Mouse (Mus musculus) hindbrain, embryonic 10.5 days (tissue): ENCODE data around the gene Inca1. TPM values are rescaled to one million over a fixed set of nuclear protein-coding genes. Genes with fewer than 3 reads are reported as not detected.

Source experiments
- DNase-seq: peaks from one replicate; pipeline ENCODE4 v3.0.0-alpha.2; 2017; ENCODE audit warnings: low spot score
- H3K27ac ChIP-seq: fragments of 300-500 bp; sonication (generic); 2 replicates; pipeline ENCODE4 v1.5.1; 2016; ENCODE audit warnings: mild to moderate bottlenecking, moderate library complexity
- H3K27me3 ChIP-seq: fragments of 300-500 bp; sonication (generic); 2 replicates; pipeline ENCODE4 v1.6.1; 2016; ENCODE audit warnings: mild to moderate bottlenecking; ENCODE audit not compliant: poor library complexity, insufficient read depth, severe bottlenecking
- H3K36me3 ChIP-seq: fragments of 300-500 bp; sonication (generic); 2 replicates; pipeline ENCODE4 v1.6.1; 2016; ENCODE audit warnings: mild to moderate bottlenecking, moderate library complexity
- H3K4me1 ChIP-seq: fragments of 300-500 bp; sonication (generic); replicated peaks from 2 replicates; pipeline ENCODE4 v1.6.1; 2016; ENCODE audit warnings: mild to moderate bottlenecking
- H3K4me3 ChIP-seq: fragments of 300-500 bp; sonication (generic); 2 replicates; pipeline ENCODE4 v1.5.1; 2016; ENCODE audit warnings: mild to moderate bottlenecking, moderate library complexity
- H3K9me3 ChIP-seq: fragments of 300-500 bp; sonication (generic); 2 replicates; pipeline ENCODE4 v1.6.1; 2016; ENCODE audit warnings: mild to moderate bottlenecking, moderate library complexity
- WGBS: fragments of 180-500 bp; shearing (Covaris S2); methylation state at CpG from one replicate; pipeline ENCODE4 v1.1.7; 2016; 5-methylcytosine and 5-hydroxymethylcytosine counted together
- polyA plus RNA-seq: library from polyadenylated mRNA; unstranded; fragments of >200 nt; fragmentation: Nextera tagmentation; extraction: Ambion mirVana; gene quantifications from 2 replicates; pipeline ENCODE4 v1.2.1, GENCODE M21; 2016

Gene Inca1
- polyA plus RNA-seq, 1 experiment from 2014 or later: 0.90 TPM

DNA sequence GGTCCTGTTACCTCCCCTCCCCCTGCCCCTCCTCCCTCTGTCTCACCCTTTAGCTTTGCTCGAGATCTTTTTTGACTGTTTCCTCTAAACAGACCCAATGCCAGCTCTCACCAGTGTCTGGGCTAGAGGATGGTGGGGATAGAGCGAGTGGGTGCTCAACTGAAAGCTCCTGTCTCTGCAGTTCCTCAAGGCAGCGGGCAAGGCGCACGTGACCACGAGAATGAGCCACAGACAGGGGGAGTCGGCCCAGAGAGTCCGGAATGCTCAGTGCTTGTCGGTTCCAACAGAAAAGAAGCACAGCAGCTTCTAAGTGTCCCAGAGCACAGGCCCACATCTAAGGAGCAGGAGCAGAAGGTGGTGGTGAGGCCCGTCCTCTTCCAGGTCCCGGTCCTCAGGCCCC lies 25.5 kb downstream of the Inca1 start:
- peaks cover 63% of the 10 kb centered on the region for H3K36me3 ChIP-seq
- H3K4me3 ChIP-seq: no peak overlapping the region
- no peaks in the 10 kb centered on the region for H3K27me3 ChIP-seq
- DNase-seq: no peak
- peaks cover 37% of the 10 kb centered on the region for H3K4me1 ChIP-seq
- no peaks in the 10 kb centered on the region for H3K9me3 ChIP-seq
- H3K27ac ChIP-seq: 0 out of 2 replicates have a peak overlapping the region, but pooled peaks have one; percentile 30
- 65% methylated on average over 11 of the region's 11 CpGs for WGBS

GRCm38 (mm10) chr11:70674014-70674413 lies 25.9 kb downstream of the Inca1 start:
- 55% methylated on average over 6 of the region's 6 CpGs for WGBS
- Histone ChIP-seq H3K27me3 (no peaks in the 10 kb centered on the region), H3K4me3 (no peak overlapping the region), H3K9me3 (no peaks in the 10 kb centered on the region), H3K4me1 (peaks cover 38% of the 10 kb centered on the region), H3K36me3 (peaks cover 58% of the 10 kb centered on the region), H3K27ac (peak overlapping the region; percentile 30; the same call in 1 of the 2 replicates)
- DNase-seq: no peak

GRCm38 (mm10) chr11:70671333-70672047 lies 28.5 kb downstream of the Inca1 start:
- WGBS: 83% methylated on average over 16 of the region's 16 CpGs
- no peaks in the 10 kb centered on the region for H3K9me3 ChIP-seq
- DNase-seq: no peak

DNA sequence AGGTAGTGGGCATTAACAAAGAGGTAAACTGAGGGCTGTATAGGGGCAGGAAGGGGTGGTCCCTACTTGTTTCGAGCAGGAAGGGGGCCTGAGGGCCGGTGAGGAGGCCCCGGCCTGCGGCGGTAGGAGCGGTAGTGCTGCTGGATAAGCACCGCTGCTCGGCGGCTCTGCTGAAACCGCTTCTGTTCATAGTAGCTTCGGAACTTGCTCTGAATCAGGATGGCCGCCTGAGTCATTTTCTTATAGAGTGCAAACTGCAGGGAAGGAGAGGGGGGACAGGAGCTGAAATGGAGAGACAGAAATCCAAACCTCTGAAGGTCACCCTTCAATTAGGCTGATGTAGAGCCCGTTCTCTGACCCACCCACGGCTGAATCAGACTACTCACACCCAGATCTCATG lies 29.5 kb downstream of the Inca1 start:
- peak overlapping the region; percentile 80 for H3K4me3 ChIP-seq
- no peaks in the 10 kb centered on the region for H3K27me3 ChIP-seq
- peaks cover 43% of the 10 kb centered on the region for H3K4me1 ChIP-seq
- H3K36me3 ChIP-seq: peaks cover 56% of the 10 kb centered on the region
- no peaks in the 10 kb centered on the region for H3K9me3 ChIP-seq
- no peak for DNase-seq
- WGBS: 47% methylated on average over 14 of the region's 14 CpGs
- peak overlapping the region; percentile 96 for H3K27ac ChIP-seq

More at GRCm38 (mm10) chr11:70671333-70672047, 28.5 kb downstream of the Inca1 start:
- Histone ChIP-seq H3K27ac (no peak overlapping the region), H3K36me3 (peaks cover 58% of the 10 kb centered on the region), H3K27me3 (no peaks in the 10 kb centered on the region), H3K4me3 (peak overlapping the region; percentile 80; the same call in 1 of the 2 replicates), H3K4me1 (peaks cover 43% of the 10 kb centered on the region)

- peaks cover 57% of the 10 kb centered on the region for H3K36me3 ChIP-seq
- under 1% methylated on average over 31 of the region's 31 CpGs for WGBS
- H3K27me3 ChIP-seq: no peaks in the 10 kb centered on the region
- H3K9me3 ChIP-seq: no peaks in the 10 kb centered on the region
- peak; percentile 83 for DNase-seq
- peaks cover 43% of the 10 kb centered on the region for H3K4me1 ChIP-seq
- peak overlapping the region; percentile 96 for H3K27ac ChIP-seq
- peak overlapping the region; percentile 80 for H3K4me3 ChIP-seq
Observed at GRCm38 (mm10) chr11:70669582-70670345, 30.2 kb downstream of the Inca1 start.

DNA sequence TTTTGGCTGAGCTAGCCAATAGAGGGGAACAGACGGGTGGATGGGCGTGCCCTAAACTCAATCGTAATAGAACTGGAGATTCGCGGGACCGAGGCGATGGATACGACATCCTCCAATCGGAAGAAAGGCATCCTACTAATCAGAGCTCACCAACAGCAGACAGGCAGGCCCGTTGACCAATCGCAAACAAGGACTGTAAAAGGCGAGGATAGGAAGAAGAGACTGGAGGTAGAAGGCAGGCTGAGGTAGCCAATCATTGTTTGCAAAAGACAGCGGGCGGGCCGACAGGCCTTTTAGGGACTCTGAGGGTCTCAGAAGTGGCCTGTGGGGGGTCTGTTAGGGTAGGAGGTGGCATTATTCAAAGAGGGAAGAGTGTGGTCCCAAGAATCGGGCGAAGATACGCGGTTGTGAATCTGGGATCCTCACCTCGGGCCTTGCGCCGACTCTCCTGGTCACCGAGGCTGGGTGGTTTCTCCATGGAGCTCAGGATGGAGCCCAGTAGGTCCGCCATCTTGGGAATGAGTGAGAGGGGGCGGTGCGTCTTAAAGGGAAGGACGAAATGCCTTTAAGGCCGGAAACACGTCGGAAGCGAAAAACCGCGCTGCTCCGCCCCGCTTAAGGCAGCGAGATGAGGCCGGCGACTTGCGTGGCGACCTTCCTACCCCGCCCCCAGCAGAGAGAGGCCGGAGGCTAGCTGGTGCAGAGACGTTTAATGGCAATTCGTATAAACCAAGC lies 31.0 kb downstream of the Inca1 start, which contains the start of gene Spag7:
Spag7 (minus strand) TSS at position 646 of the 735 bp plus-strand sequence.
- Histone ChIP-seq H3K27me3 (no peaks in the 10 kb centered on the region), H3K9me3 (no peaks in the 10 kb centered on the region), H3K4me3 (peak within 1 kb of the TSS; percentile 80), H3K27ac (peak within 1 kb of the TSS; percentile 96), H3K36me3 (peaks cover 58% of the 10 kb centered on the region), H3K4me1 (peaks cover 42% of the 10 kb centered on the region)
- peak; percentile 96 for DNase-seq
- under 1% methylated on average over 44 of the region's 44 CpGs for WGBS

DNA sequence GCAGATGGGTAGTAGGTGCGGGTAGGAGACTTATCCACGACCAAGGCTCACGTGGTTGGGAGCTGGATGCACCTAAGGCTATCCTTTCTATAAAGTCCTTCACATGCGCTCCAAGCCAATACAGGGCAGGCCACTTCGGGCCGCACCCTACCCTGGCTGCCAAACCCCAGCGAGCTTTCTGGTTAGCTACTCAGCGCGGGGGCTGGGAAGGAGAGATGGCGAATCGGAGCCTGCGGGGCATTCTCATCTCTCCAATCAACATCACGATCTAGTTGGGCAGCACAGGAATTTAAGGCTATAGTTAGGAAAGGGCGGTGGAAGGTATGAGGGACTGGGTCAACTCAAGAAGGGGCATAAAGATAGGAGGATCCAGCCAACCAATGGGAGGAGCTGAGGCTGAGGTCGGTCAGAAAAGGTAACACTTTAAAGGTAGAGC lies 31.6 kb downstream of the Inca1 start:
- under 1% methylated on average over 15 of the region's 15 CpGs for WGBS
- peak overlapping the region; percentile 96 for H3K27ac ChIP-seq
- no peak for DNase-seq
- H3K36me3 ChIP-seq: peaks cover 60% of the 10 kb centered on the region
- H3K27me3 ChIP-seq: no peaks in the 10 kb centered on the region
- H3K4me1 ChIP-seq: peaks cover 39% of the 10 kb centered on the region
- peak overlapping the region; percentile 80 for H3K4me3 ChIP-seq
- H3K9me3 ChIP-seq: no peaks in the 10 kb centered on the region

- WGBS: 77% methylated on average over 14 of the region's 14 CpGs
- no peak for DNase-seq
- H3K27me3 ChIP-seq: no peaks in the 10 kb centered on the region
- peaks cover 39% of the 10 kb centered on the region for H3K4me1 ChIP-seq
- peak overlapping the region; percentile 80 for H3K4me3 ChIP-seq
- peak overlapping the region; percentile 96 for H3K27ac ChIP-seq
- H3K36me3 ChIP-seq: peaks cover 64% of the 10 kb centered on the region
- H3K9me3 ChIP-seq: no peaks in the 10 kb centered on the region
Observed at GRCm38 (mm10) chr11:70667271-70668150, 32.4 kb downstream of the Inca1 start.

DNA sequence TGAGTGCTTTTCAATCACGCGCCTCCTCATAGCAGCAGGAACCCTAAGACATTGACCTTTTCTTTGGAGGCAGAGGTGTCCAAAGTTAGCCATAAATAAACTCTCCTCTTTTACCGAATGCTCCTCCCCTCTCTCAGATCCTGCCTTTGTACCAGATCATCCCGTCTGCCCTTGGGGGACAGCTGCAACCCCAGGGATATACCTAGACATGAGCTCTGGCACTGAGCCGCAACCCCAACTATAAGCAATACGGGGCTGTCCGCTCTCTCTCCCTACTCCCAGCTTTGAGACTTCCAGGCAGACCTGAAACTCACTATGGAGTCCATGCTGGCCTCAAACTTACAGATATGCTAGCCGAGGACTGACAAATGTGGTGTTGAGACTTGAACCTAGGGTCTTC lies 33.3 kb downstream of the Inca1 start:
- Histone ChIP-seq H3K27me3 (no peaks in the 10 kb centered on the region), H3K4me1 (peaks cover 39% of the 10 kb centered on the region), H3K27ac (no peak overlapping the region), H3K4me3 (no peak overlapping the region), H3K36me3 (peaks cover 64% of the 10 kb centered on the region), H3K9me3 (no peaks in the 10 kb centered on the region)
- WGBS: 93% methylated on average over 8 of the region's 8 CpGs
- DNase-seq: no peak

GRCm38 (mm10) chr11:70664741-70665140 lies 35.2 kb downstream of the Inca1 start:
- Histone ChIP-seq H3K36me3 (peaks cover 75% of the 10 kb centered on the region), H3K27me3 (no peaks in the 10 kb centered on the region), H3K27ac (no peak overlapping the region), H3K4me1 (peaks cover 24% of the 10 kb centered on the region), H3K9me3 (no peaks in the 10 kb centered on the region), H3K4me3 (no peak overlapping the region)
- no peak for DNase-seq
- WGBS: 94% methylated on average over 9 of the region's 9 CpGs

DNA sequence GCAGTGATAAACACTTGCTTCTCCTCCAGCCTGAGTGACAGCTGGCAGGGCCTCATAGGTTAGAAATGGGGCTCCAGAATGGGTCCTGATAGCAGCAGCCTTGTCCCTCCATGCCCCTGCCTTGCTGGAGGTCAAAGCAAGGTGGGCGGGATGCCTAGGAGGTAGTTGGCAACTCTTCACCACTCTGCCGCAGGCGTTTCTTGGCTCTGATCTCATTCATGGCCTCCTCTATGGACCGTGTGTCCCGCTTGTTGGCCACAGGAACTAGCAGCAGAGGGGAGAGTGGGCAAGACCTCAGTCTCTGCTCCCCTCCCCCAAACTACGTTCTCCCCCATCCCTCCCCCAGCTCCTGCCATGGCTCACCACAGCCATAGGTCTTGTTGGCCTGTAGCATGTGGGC lies 36.0 kb downstream of the Inca1 start:
- no peak overlapping the region for H3K27ac ChIP-seq
- H3K36me3 ChIP-seq: peaks cover 78% of the 10 kb centered on the region
- H3K4me3 ChIP-seq: no peak overlapping the region
- 98% methylated on average over 6 of the region's 6 CpGs for WGBS
- no peaks in the 10 kb centered on the region for H3K27me3 ChIP-seq
- no peak for DNase-seq
- no peaks in the 10 kb centered on the region for H3K9me3 ChIP-seq
- H3K4me1 ChIP-seq: peaks cover 22% of the 10 kb centered on the region

DNA sequence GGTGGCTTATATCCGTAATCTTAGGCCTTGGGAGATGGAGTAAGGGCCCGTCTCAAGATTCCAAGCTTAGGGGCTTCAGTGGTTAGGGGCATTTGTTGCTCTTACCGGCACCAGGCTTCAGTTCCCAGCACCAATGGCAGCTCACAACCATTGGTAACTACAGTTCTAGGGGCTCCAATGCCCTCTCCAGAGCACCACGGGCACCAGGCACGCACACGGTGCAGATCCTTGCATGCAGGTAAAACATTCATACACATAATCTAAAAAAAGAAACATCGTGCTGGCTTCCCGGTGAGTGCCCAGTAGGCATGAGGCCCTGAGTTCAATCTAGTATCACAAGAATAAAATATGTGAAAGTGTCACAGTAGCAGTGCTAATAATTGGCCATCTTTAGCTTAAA lies 36.9 kb downstream of the Inca1 start:
- peaks cover 78% of the 10 kb centered on the region for H3K36me3 ChIP-seq
- 92% methylated on average over 8 of the region's 8 CpGs for WGBS
- H3K27ac ChIP-seq: no peak overlapping the region
- no peak for DNase-seq
- H3K4me1 ChIP-seq: peaks cover 28% of the 10 kb centered on the region
- no peak overlapping the region for H3K4me3 ChIP-seq
- H3K9me3 ChIP-seq: no peaks in the 10 kb centered on the region
- no peaks in the 10 kb centered on the region for H3K27me3 ChIP-seq
